Mouse (Mus musculus) MEL (cell line): ENCODE results near the gene Dgkz. TPM values are rescaled to one million over a fixed set of nuclear protein-coding genes. Genes with fewer than 3 reads are reported as not detected.
A peak's percentile ranks its signal among the peaks of the same experiment; 100 is the strongest.

ENCODE experiments used
- DNase-seq: peaks from one replicate; pipeline ENCODE4 v3.0.0; 2011; ENCODE audit warnings: low read depth, low spot score
- H3K27ac ChIP-seq: 2 replicates; pipeline ENCODE4 v1.5.1; 2012; ENCODE audit warnings: low read depth, mild to moderate bottlenecking, control low read depth, low read length, moderate library complexity; ENCODE audit not compliant: control insufficient read depth
- H3K27me3 ChIP-seq, 2 experiments: fragments of 150-350 bp in 1 of 2; sonication (generic) in 1 of 2; 2 replicates each; pipeline ENCODE4 v1.6.1; 2012; ENCODE audit warnings: low read length in 2 of 2, mild to moderate bottlenecking in 2 of 2, improper control_type of control experiment in 1 of 2, moderate library complexity in 1 of 2; ENCODE audit not compliant: insufficient read depth in 2 of 2, control insufficient read depth in 1 of 2
- H3K36me3 ChIP-seq, 2 experiments: 2 replicates each; pipeline ENCODE4 v1.6.1; 2012 to 2014; ENCODE audit warnings: low read length in 2 of 2, improper control_type of control experiment in 1 of 2, inconsistent platforms in 1 of 2, mild to moderate bottlenecking in 1 of 2; ENCODE audit not compliant: insufficient read depth in 2 of 2, control insufficient read depth in 1 of 2
- H3K4me1 ChIP-seq, 2 experiments: fragments of 150-350 bp in 1 of 2; sonication (generic) in 1 of 2; 2 replicates each; pipeline ENCODE4 v1.6.1; 2012; ENCODE audit warnings: low read length in 2 of 2, improper control_type of control experiment in 1 of 2, mild to moderate bottlenecking in 1 of 2; ENCODE audit not compliant: insufficient read depth in 2 of 2, control insufficient read depth in 1 of 2
- H3K4me3 ChIP-seq, 2 experiments: fragments of 150-350 bp in 1 of 2; sonication (generic) in 1 of 2; 2 replicates each; pipeline ENCODE4 v1.5.1; 2012; ENCODE audit warnings: low read depth in 2 of 2, low read length in 2 of 2, mild to moderate bottlenecking in 2 of 2, moderate library complexity in 2 of 2, control low read depth in 1 of 2, improper control_type of control experiment in 1 of 2; ENCODE audit not compliant: control insufficient read depth in 1 of 2, insufficient read depth in 1 of 2
- H3K79me2 ChIP-seq: 2 replicates; pipeline ENCODE4 v1.6.1; 2012; ENCODE audit warnings: mild to moderate bottlenecking, low read length, moderate library complexity; ENCODE audit not compliant: control insufficient read depth, poor library complexity, insufficient read depth
- H3K9ac ChIP-seq: 2 replicates; pipeline ENCODE4 v1.6.1; 2012; ENCODE audit warnings: low read depth, mild to moderate bottlenecking, control low read depth, low read length, moderate library complexity; ENCODE audit not compliant: control insufficient read depth, poor library complexity, severe bottlenecking
- H3K9me3 ChIP-seq: fragments of 150-350 bp; sonication (generic); replicated peaks from 2 replicates; pipeline ENCODE4 v1.6.1; 2012; ENCODE audit warnings: mild to moderate bottlenecking, low read length, improper control_type of control experiment, moderate library complexity; ENCODE audit not compliant: insufficient read depth
- EP300 ChIP-seq, 2 experiments: IDR thresholded peaks; 2 replicates each; pipeline ENCODE4 v1.6.1; 2011; ENCODE audit warnings: improper control_type of control experiment in 2 of 2, low read length in 2 of 2, low read depth in 1 of 2, mild to moderate bottlenecking in 1 of 2
- GATA1 ChIP-seq: IDR thresholded peaks from 2 replicates; pipeline ENCODE4 v1.6.1; 2011; ENCODE audit warnings: low read depth, low read length, improper control_type of control experiment
- HCFC1 ChIP-seq: IDR thresholded peaks from 2 replicates; pipeline ENCODE4 v1.6.1; 2012; ENCODE audit warnings: low read depth, mild to moderate bottlenecking, inconsistent platforms, low read length, improper control_type of control experiment, moderate library complexity
- JUND ChIP-seq: IDR thresholded peaks from 2 replicates; pipeline ENCODE4 v1.6.1; 2011; ENCODE audit warnings: low read depth, mild to moderate bottlenecking, improper control_type of control experiment, low read length
- MAFK ChIP-seq: IDR thresholded peaks from 2 replicates; pipeline ENCODE4 v1.6.1; 2011; ENCODE audit warnings: low read depth, mild to moderate bottlenecking, low read length, improper control_type of control experiment, borderline replicate concordance
- MAX ChIP-seq: IDR thresholded peaks from 2 replicates; pipeline ENCODE4 v1.6.1; 2011; ENCODE audit warnings: low read length, improper control_type of control experiment
- MAZ ChIP-seq: IDR thresholded peaks from 2 replicates; pipeline ENCODE4 v1.6.1; 2012; ENCODE audit warnings: low read depth, mild to moderate bottlenecking, inconsistent platforms, low read length, improper control_type of control experiment
- MEF2A ChIP-seq: IDR thresholded peaks from 2 replicates; pipeline ENCODE4 v1.6.1; 2014; ENCODE audit warnings: low read depth, mild to moderate bottlenecking, inconsistent platforms, low read length, improper control_type of control experiment; ENCODE audit not compliant: poor library complexity, insufficient replicate concordance, severe bottlenecking; ENCODE audit errors: extremely low read depth
- MYC ChIP-seq: IDR thresholded peaks from 2 replicates; pipeline ENCODE4 v1.6.1; 2011; ENCODE audit warnings: low read depth, mild to moderate bottlenecking, low read length, improper control_type of control experiment, moderate library complexity
- NELFE ChIP-seq: IDR thresholded peaks from 2 replicates; pipeline ENCODE4 v1.6.1; 2011; ENCODE audit warnings: low read depth, low read length, improper control_type of control experiment
- NRF1 ChIP-seq: IDR thresholded peaks from 2 replicates; pipeline ENCODE4 v1.6.1; 2014; ENCODE audit warnings: low read depth, mild to moderate bottlenecking, inconsistent platforms, low read length, improper control_type of control experiment, moderate library complexity; ENCODE audit not compliant: poor library complexity, insufficient read depth, severe bottlenecking
- POLR2A ChIP-seq, 2 experiments: IDR thresholded peaks; 2 replicates each; pipeline ENCODE4 v1.6.1; 2011 to 2012; ENCODE audit warnings: low read length in 2 of 2, mild to moderate bottlenecking in 2 of 2, control low read depth in 1 of 2, improper control_type of control experiment in 1 of 2, low read depth in 1 of 2, moderate library complexity in 1 of 2; ENCODE audit not compliant: control insufficient read depth in 1 of 2, insufficient read depth in 1 of 2, poor library complexity in 1 of 2
- POLR2AphosphoS2 ChIP-seq: IDR thresholded peaks from 2 replicates; pipeline ENCODE4 v1.6.1; 2011; ENCODE audit warnings: low read length, improper control_type of control experiment
- POLR2AphosphoS5 ChIP-seq: IDR thresholded peaks from 2 replicates; pipeline ENCODE4 v1.6.1; 2012; ENCODE audit warnings: low read depth, borderline replicate concordance, mild to moderate bottlenecking, inconsistent platforms, low read length, moderate library complexity, mixed read lengths
- SMC3 ChIP-seq: IDR thresholded peaks from 2 replicates; pipeline ENCODE4 v1.6.1; 2011; ENCODE audit warnings: low read depth, low read length, improper control_type of control experiment
- TBP ChIP-seq: IDR thresholded peaks from 2 replicates; pipeline ENCODE4 v1.8.0; 2011; ENCODE audit warnings: low read depth, low read length, improper control_type of control experiment
- USF1 ChIP-seq: IDR thresholded peaks from 2 replicates; pipeline ENCODE4 v1.6.1; 2014; ENCODE audit warnings: low read depth, mild to moderate bottlenecking, inconsistent platforms, low read length, improper control_type of control experiment, moderate library complexity
- USF2 ChIP-seq, 2 experiments: IDR thresholded peaks; 2 replicates each; pipeline ENCODE4 v1.6.1; 2011 to 2012; ENCODE audit warnings: improper control_type of control experiment in 2 of 2, low read length in 2 of 2, borderline replicate concordance in 1 of 2, inconsistent platforms in 1 of 2, low read depth in 1 of 2, mild to moderate bottlenecking in 1 of 2; ENCODE audit not compliant: insufficient read depth in 1 of 2
- ZKSCAN1 ChIP-seq: IDR thresholded peaks from 2 replicates; pipeline ENCODE4 v1.6.1; 2012; ENCODE audit warnings: low read depth, mild to moderate bottlenecking, inconsistent platforms, low read length, improper control_type of control experiment, moderate library complexity
- ZNF384 ChIP-seq: IDR thresholded peaks from 2 replicates; pipeline ENCODE4 v1.6.1; 2012; ENCODE audit warnings: low read depth, mild to moderate bottlenecking, inconsistent platforms, low read length, improper control_type of control experiment
- polyA plus RNA-seq, 2 experiments: library from polyadenylated mRNA; stranded (reverse) in 1 of 2; unstranded in 1 of 2; fragments of >175 nt in 1 of 2; fragments of >200 nt in 1 of 2; gene quantifications; 2 replicates each; pipeline versions ENCODE4 v1.2.1 to v1.2.4; 2012; ENCODE audit warnings: low replicate concordance in 2 of 2, low read depth in 1 of 2; ENCODE audit not compliant: insufficient read length in 2 of 2, insufficient read depth in 1 of 2, missing spikeins in 1 of 2
- total RNA-seq: library from RNA; depleted of rRNA; stranded (reverse); fragments of 300-350 nt; gene quantifications from 2 replicates; pipeline ENCODE4 v1.2.3, GENCODE M21; 2012

The Dgkz gene
- total and polyA plus RNA-seq, 3 experiments: 65.6 to 165 TPM; not detected in 1

DNA sequence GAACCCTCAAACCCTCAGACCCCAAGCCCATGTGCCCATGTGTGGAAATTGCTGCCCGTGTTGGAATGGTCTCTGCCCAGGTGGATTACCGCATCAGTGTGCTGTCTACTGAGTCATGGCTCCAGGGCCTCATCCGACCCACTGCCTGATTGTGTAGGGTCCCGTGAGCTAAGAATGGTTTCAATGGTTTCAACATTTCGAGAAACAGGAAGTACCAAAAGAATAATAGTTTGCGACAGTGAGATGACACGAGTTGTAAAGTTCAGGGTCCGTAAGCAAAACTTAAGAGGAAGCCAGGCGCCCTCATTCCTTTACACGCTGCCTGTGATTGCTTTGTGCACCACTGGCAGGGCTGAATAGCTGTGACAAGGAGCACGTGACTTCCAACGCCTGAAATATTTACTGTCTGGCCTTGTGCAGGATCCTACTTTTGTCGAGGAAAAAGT, 3.5 kb downstream of the Dgkz start:
- peak in 1 of 2 experiments; percentile 27; a peak in 1 of 4 replicates for TF ChIP-seq POLR2A (IDR thresholded peaks at IDR 0.05; ENCODE audit: control insufficient read depth in 1 of 2, insufficient read depth in 1 of 2, low read depth in 1 of 2, low read length in 2 of 2, poor library complexity in 1 of 2)
- TF ChIP-seq USF1: peak; percentile 74
- no peak for TF ChIP-seq ZNF384
- peak; percentile 51 for TF ChIP-seq MAX
- TF ChIP-seq USF2 (IDR thresholded peaks at IDR 0.05; ENCODE audit: borderline replicate concordance in 1 of 2, insufficient read depth in 1 of 2, low read depth in 1 of 2, low read length in 2 of 2): 0 out of 4 replicates have a peak, but pooled peaks of 1 of the 2 experiments have one; percentile 24
- 0 out of 2 replicates have a peak, but pooled peaks have one; percentile 13 for TF ChIP-seq NELFE
- 0 out of 2 replicates have a peak, but pooled peaks have one; percentile 53 for TF ChIP-seq HCFC1
- TF ChIP-seq EP300 (IDR thresholded peaks at IDR 0.05; ENCODE audit: low read depth in 1 of 2, low read length in 2 of 2): no peak
- peak; percentile 43; the same call in 1 of the 2 replicates for TF ChIP-seq TBP
- TF ChIP-seq MYC: 0 out of 2 replicates have a peak, but pooled peaks have one; percentile 23
- Histone ChIP-seq H3K27ac (no peak overlapping the region; the same call in 1 of the 2 replicates), H3K9me3 (no peaks in the 10 kb centered on the region), H3K4me3 (peak overlapping the region; percentile 12 to 47), H3K4me1 (no peaks in the 10 kb centered on the region), H3K9ac (peak overlapping the region; percentile 44), H3K36me3 (peaks cover 0 to 7% of the 10 kb centered on the region in 2 experiments; a peak in 2 of 4 replicates), H3K27me3 (peaks cover 1 to 5% of the 10 kb centered on the region in 2 experiments; a peak in 2 of 4 replicates), H3K79me2 (no peaks in the 10 kb centered on the region)
- peak; percentile 65 for DNase-seq

DNA sequence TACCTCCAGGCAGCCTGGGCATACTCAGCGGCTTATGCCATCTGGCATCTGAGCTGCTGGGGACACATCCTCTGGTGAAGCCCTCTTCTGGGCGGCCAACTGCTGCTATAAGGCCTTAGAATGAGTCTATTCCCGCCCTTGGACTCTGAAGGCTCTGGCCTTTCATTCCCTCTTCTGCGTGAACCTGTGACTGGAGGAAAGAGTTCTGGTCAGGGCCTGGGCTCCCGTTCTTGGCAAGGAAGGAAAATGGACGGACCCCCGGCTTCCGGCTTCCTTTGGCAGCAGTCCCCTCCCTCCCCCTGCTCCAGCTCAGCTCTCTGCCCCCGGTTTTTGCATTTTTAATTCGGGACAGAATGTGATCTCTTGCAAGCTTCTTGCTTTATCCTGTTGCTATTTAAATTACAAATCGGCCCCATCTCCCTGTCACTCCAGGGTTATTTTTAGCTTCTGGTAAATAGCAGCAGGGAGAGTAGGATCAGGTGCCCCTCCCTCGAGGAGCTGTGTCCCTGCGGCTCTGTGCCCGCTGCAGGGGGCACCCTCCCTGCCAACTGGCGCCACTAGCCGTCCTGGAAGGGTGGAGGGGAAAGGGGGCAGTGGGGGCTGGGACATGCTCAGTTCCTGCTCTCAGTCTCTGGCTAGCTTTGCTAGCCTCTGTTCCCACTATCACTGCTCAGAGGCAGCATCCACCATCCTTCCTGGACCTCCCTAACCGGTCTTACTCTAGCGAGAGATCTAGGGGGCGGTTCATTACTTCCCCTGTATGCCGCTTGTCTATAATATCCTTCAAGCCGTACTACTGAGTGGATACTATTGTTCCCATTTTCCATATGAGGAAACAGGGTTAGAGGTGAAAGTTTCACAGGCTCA, 4.2 kb downstream of the Dgkz start:
- Histone ChIP-seq H3K27ac (no peak overlapping the region; the same call in 1 of the 2 replicates), H3K36me3 (peaks cover 0 to 7% of the 10 kb centered on the region in 2 experiments; a peak in 2 of 4 replicates), H3K9me3 (no peaks in the 10 kb centered on the region), H3K4me3 (peak overlapping the region; percentile 12 to 47; a peak in 3 of 4 replicates), H3K27me3 (peaks cover 1 to 5% of the 10 kb centered on the region in 2 experiments; a peak in 2 of 4 replicates), H3K4me1 (no peaks in the 10 kb centered on the region), H3K9ac (peak overlapping the region; percentile 44), H3K79me2 (no peaks in the 10 kb centered on the region)
- DNase-seq: no peak
- TF ChIP-seq MAX: no peak
- TF ChIP-seq EP300 (IDR thresholded peaks at IDR 0.05; ENCODE audit: low read depth in 1 of 2, low read length in 2 of 2): no peak
- TF ChIP-seq MAZ: no peak
- TF ChIP-seq MEF2A: no peak
- TF ChIP-seq JUND: no peak
- TF ChIP-seq NRF1: no peak
- TF ChIP-seq MAFK: no peak
- no peak for TF ChIP-seq POLR2AphosphoS5
- no peak for TF ChIP-seq USF1
- TF ChIP-seq GATA1: no peak
- TF ChIP-seq SMC3: no peak
- no peak for TF ChIP-seq ZKSCAN1
- no peak for TF ChIP-seq POLR2AphosphoS2
- no peak for TF ChIP-seq ZNF384
